Mouse (Mus musculus): ENCODE data around the gene Pdzd2. TPM values are rescaled to one million over a fixed set of nuclear protein-coding genes. Genes with fewer than 3 reads are reported as not detected.

Pdzd2 gene
- polyA plus RNA-seq, 1 experiment from 2014 or later: 1.0 TPM

GRCm38 (mm10) chr15:12420915-12421314 lies 318.8 kb downstream of the Pdzd2 start:
- Histone ChIP-seq H3K27me3 (ENCODE audit: control insufficient read depth, insufficient read depth, low read depth, low read length) (no peaks in the 10 kb centered on the region), H3K9ac (ENCODE audit: low read depth, low read length) (no peak overlapping the region), H3K36me3 (ENCODE audit: control insufficient read depth, insufficient read depth) (no peaks in the 10 kb centered on the region), H3K9me3 (replicated peaks; ENCODE audit: control insufficient read depth, low read length) (no peaks in the 10 kb centered on the region), H3K27ac (ENCODE audit: low read length) (no peak overlapping the region), H3K4me2 (ENCODE audit: low read depth, low read length) (no peak overlapping the region), H3K4me3 (ENCODE audit: low read depth, low read length) (no peak overlapping the region), H3K4me1 (ENCODE audit: control insufficient read depth, low read depth, low read length) (no peaks in the 10 kb centered on the region)
- 34% methylated on average over 8 of the region's 8 CpGs for WGBS (ENCODE audit: insufficient replicate concordance)
- ATAC-seq (ENCODE audit: low read depth): no peak

GRCm38 (mm10) chr15:12420376-12420775 lies 319.3 kb downstream of the Pdzd2 start:
- 65% methylated on average over 10 of the region's 10 CpGs for WGBS (ENCODE audit: insufficient replicate concordance)
- H3K4me1 ChIP-seq (ENCODE audit: control insufficient read depth, low read depth, low read length): no peaks in the 10 kb centered on the region
- H3K9ac ChIP-seq (ENCODE audit: low read depth, low read length): no peak overlapping the region
- no peaks in the 10 kb centered on the region for H3K9me3 ChIP-seq (replicated peaks; ENCODE audit: control insufficient read depth, low read length)
- H3K4me3 ChIP-seq (ENCODE audit: low read depth, low read length): no peak overlapping the region
- H3K36me3 ChIP-seq (ENCODE audit: control insufficient read depth, insufficient read depth): no peaks in the 10 kb centered on the region
- no peak overlapping the region for H3K27ac ChIP-seq (ENCODE audit: low read length)
- ATAC-seq (ENCODE audit: low read depth): no peak
- no peaks in the 10 kb centered on the region for H3K27me3 ChIP-seq (ENCODE audit: control insufficient read depth, insufficient read depth, low read depth, low read length)
- H3K4me2 ChIP-seq (ENCODE audit: low read depth, low read length): no peak overlapping the region

GRCm38 (mm10) chr15:12419446-12419845 lies 320.3 kb downstream of the Pdzd2 start:
- WGBS (ENCODE audit: insufficient replicate concordance): 48% methylated on average over 7 of the region's 7 CpGs
- no peaks in the 10 kb centered on the region for H3K4me1 ChIP-seq (ENCODE audit: control insufficient read depth, low read depth, low read length)
- ATAC-seq (ENCODE audit: low read depth): no peak
- no peak overlapping the region for H3K9ac ChIP-seq (ENCODE audit: low read depth, low read length)
- H3K4me3 ChIP-seq (ENCODE audit: low read depth, low read length): no peak overlapping the region
- H3K36me3 ChIP-seq (ENCODE audit: control insufficient read depth, insufficient read depth): no peaks in the 10 kb centered on the region
- H3K9me3 ChIP-seq (replicated peaks; ENCODE audit: control insufficient read depth, low read length): no peaks in the 10 kb centered on the region
- H3K4me2 ChIP-seq (ENCODE audit: low read depth, low read length): no peak overlapping the region
- H3K27ac ChIP-seq (ENCODE audit: low read length): no peak overlapping the region
- H3K27me3 ChIP-seq (ENCODE audit: control insufficient read depth, insufficient read depth, low read depth, low read length): no peaks in the 10 kb centered on the region

- Histone ChIP-seq H3K27me3 (ENCODE audit: control insufficient read depth, insufficient read depth, low read depth, low read length) (no peaks in the 10 kb centered on the region), H3K9ac (ENCODE audit: low read depth, low read length) (no peak overlapping the region), H3K9me3 (replicated peaks; ENCODE audit: control insufficient read depth, low read length) (no peaks in the 10 kb centered on the region), H3K4me2 (ENCODE audit: low read depth, low read length) (no peak overlapping the region), H3K27ac (ENCODE audit: low read length) (no peak overlapping the region), H3K4me1 (ENCODE audit: control insufficient read depth, low read depth, low read length) (no peaks in the 10 kb centered on the region), H3K36me3 (ENCODE audit: control insufficient read depth, insufficient read depth) (no peaks in the 10 kb centered on the region), H3K4me3 (ENCODE audit: low read depth, low read length) (no peak overlapping the region)
- WGBS (ENCODE audit: insufficient replicate concordance): 75% methylated on average over 16 of the region's 16 CpGs
- ATAC-seq (ENCODE audit: low read depth): no peak
These were observed 324.1 kb downstream of the Pdzd2 start for GRCm38 (mm10) chr15:12415536-12416200.

GRCm38 (mm10) chr15:12414696-12415095 lies 325.0 kb downstream of the Pdzd2 start:
- Histone ChIP-seq H3K36me3 (ENCODE audit: control insufficient read depth, insufficient read depth) (no peaks in the 10 kb centered on the region), H3K4me1 (ENCODE audit: control insufficient read depth, low read depth, low read length) (no peaks in the 10 kb centered on the region), H3K4me3 (ENCODE audit: low read depth, low read length) (no peak overlapping the region), H3K9me3 (replicated peaks; ENCODE audit: control insufficient read depth, low read length) (no peaks in the 10 kb centered on the region), H3K27me3 (ENCODE audit: control insufficient read depth, insufficient read depth, low read depth, low read length) (no peaks in the 10 kb centered on the region), H3K9ac (ENCODE audit: low read depth, low read length) (no peak overlapping the region), H3K27ac (ENCODE audit: low read length) (no peak overlapping the region), H3K4me2 (ENCODE audit: low read depth, low read length) (no peak overlapping the region)
- no peak for ATAC-seq (ENCODE audit: low read depth)
- WGBS (ENCODE audit: insufficient replicate concordance): 58% methylated on average over 6 of the region's 6 CpGs

GRCm38 (mm10) chr15:12408205-12408604 lies 331.5 kb downstream of the Pdzd2 start:
- H3K27ac ChIP-seq (ENCODE audit: low read length): no peak overlapping the region
- H3K36me3 ChIP-seq (ENCODE audit: control insufficient read depth, insufficient read depth): no peaks in the 10 kb centered on the region
- no peaks in the 10 kb centered on the region for H3K27me3 ChIP-seq (ENCODE audit: control insufficient read depth, insufficient read depth, low read depth, low read length)
- H3K4me1 ChIP-seq (ENCODE audit: control insufficient read depth, low read depth, low read length): no peaks in the 10 kb centered on the region
- WGBS (ENCODE audit: insufficient replicate concordance): 71% methylated on average over 8 of the region's 8 CpGs
- H3K4me2 ChIP-seq (ENCODE audit: low read depth, low read length): no peak overlapping the region
- ATAC-seq (ENCODE audit: low read depth): no peak
- no peaks in the 10 kb centered on the region for H3K9me3 ChIP-seq (replicated peaks; ENCODE audit: control insufficient read depth, low read length)
- H3K9ac ChIP-seq (ENCODE audit: low read depth, low read length): no peak overlapping the region
- no peak overlapping the region for H3K4me3 ChIP-seq (ENCODE audit: low read depth, low read length)

GRCm38 (mm10) chr15:12405592-12405991 lies 334.1 kb downstream of the Pdzd2 start:
- H3K4me2 ChIP-seq (ENCODE audit: low read depth, low read length): no peak overlapping the region

GRCm38 (mm10) chr15:12397032-12397431 lies 342.7 kb downstream of the Pdzd2 start:
- no peak overlapping the region for H3K4me2 ChIP-seq (ENCODE audit: low read depth, low read length)
- ATAC-seq (ENCODE audit: low read depth): no peak
- no peaks in the 10 kb centered on the region for H3K36me3 ChIP-seq (ENCODE audit: control insufficient read depth, insufficient read depth)
- H3K4me1 ChIP-seq (ENCODE audit: control insufficient read depth, low read depth, low read length): no peaks in the 10 kb centered on the region
- no peak overlapping the region for H3K9ac ChIP-seq (ENCODE audit: low read depth, low read length)
- WGBS (ENCODE audit: insufficient replicate concordance): 70% methylated on average over 6 of the region's 6 CpGs
- no peak overlapping the region for H3K27ac ChIP-seq (ENCODE audit: low read length)
- no peaks in the 10 kb centered on the region for H3K9me3 ChIP-seq (replicated peaks; ENCODE audit: control insufficient read depth, low read length)
- no peaks in the 10 kb centered on the region for H3K27me3 ChIP-seq (ENCODE audit: control insufficient read depth, insufficient read depth, low read depth, low read length)
- no peak overlapping the region for H3K4me3 ChIP-seq (ENCODE audit: low read depth, low read length)

More at GRCm38 (mm10) chr15:12405592-12405991, 334.1 kb downstream of the Pdzd2 start:
- Histone ChIP-seq H3K27ac (ENCODE audit: low read length) (no peak overlapping the region), H3K4me1 (ENCODE audit: control insufficient read depth, low read depth, low read length) (no peaks in the 10 kb centered on the region), H3K9me3 (replicated peaks; ENCODE audit: control insufficient read depth, low read length) (no peaks in the 10 kb centered on the region), H3K4me3 (ENCODE audit: low read depth, low read length) (no peak overlapping the region), H3K9ac (ENCODE audit: low read depth, low read length) (no peak overlapping the region), H3K27me3 (ENCODE audit: control insufficient read depth, insufficient read depth, low read depth, low read length) (no peaks in the 10 kb centered on the region), H3K36me3 (ENCODE audit: control insufficient read depth, insufficient read depth) (no peaks in the 10 kb centered on the region)
- no peak for ATAC-seq (ENCODE audit: low read depth)
- 45% methylated on average over 5 of the region's 5 CpGs for WGBS (ENCODE audit: insufficient replicate concordance)

- no peak overlapping the region for H3K4me2 ChIP-seq (ENCODE audit: low read depth, low read length)
- H3K4me3 ChIP-seq (ENCODE audit: low read depth, low read length): no peak overlapping the region
- H3K9me3 ChIP-seq (replicated peaks; ENCODE audit: control insufficient read depth, low read length): no peaks in the 10 kb centered on the region
- H3K27ac ChIP-seq (ENCODE audit: low read length): no peak overlapping the region
- H3K36me3 ChIP-seq (ENCODE audit: control insufficient read depth, insufficient read depth): no peaks in the 10 kb centered on the region
- no peaks in the 10 kb centered on the region for H3K4me1 ChIP-seq (ENCODE audit: control insufficient read depth, low read depth, low read length)
- ATAC-seq (ENCODE audit: low read depth): no peak
- no peak overlapping the region for H3K9ac ChIP-seq (ENCODE audit: low read depth, low read length)
- H3K27me3 ChIP-seq (ENCODE audit: control insufficient read depth, insufficient read depth, low read depth, low read length): no peaks in the 10 kb centered on the region
- 76% methylated on average over 10 of the region's 10 CpGs for WGBS (ENCODE audit: insufficient replicate concordance)
These were observed 345.0 kb downstream of the Pdzd2 start for GRCm38 (mm10) chr15:12394758-12395157.
